Mouse (Mus musculus): ENCODE data around the gene Sgpp2. TPM values are rescaled to one million over a fixed set of nuclear protein-coding genes. Genes with fewer than 3 reads are reported as not detected.

Gene Sgpp2
- polyA plus RNA-seq, 1 experiment from 2014 or later, result 2.6 TPM

- no peaks in the 10 kb centered on the region for H3K4me1 ChIP-seq
- H3K4me3 ChIP-seq, result no peak overlapping the region
- no peaks in the 10 kb centered on the region for H3K9me3 ChIP-seq
- H3K4me2 ChIP-seq (replicated peaks), result no peak overlapping the region
- no peak overlapping the region for H3K9ac ChIP-seq (replicated peaks)
- no peak for ATAC-seq (ENCODE audit: low FRiP score, low read depth)
- 33% methylated on average over 7 of the region's 7 CpGs for WGBS
- H3K36me3 ChIP-seq, result peaks cover 54% of the 10 kb centered on the region
- H3K27ac ChIP-seq (replicated peaks), result no peak overlapping the region
- H3K27me3 ChIP-seq, result no peaks in the 10 kb centered on the region
Measured at GRCm38 (mm10) chr1:78454659-78455058, 144.5 kb downstream of the Sgpp2 start.

Other genes with a start within 250 kb of the Sgpp2 start
- gene Pax3, start 113.2 kb upstream of the Sgpp2 start, polyA plus RNA-seq (2016; fragmentation: Nextera tagmentation; extraction: Ambion mirVana), result 53.6 and 61.9 TPM in 2 replicates
- 123 and 126 TPM in 2 replicates for gene Farsb, start 178.6 kb downstream of the Sgpp2 start, polyA plus RNA-seq (2016; fragmentation: Nextera tagmentation; extraction: Ambion mirVana)
- gene Mogat1, start 200.6 kb downstream of the Sgpp2 start, polyA plus RNA-seq (2016; fragmentation: Nextera tagmentation; extraction: Ambion mirVana), result not detected in 2 replicates
- gene BC035947, start 201.8 kb downstream of the Sgpp2 start, polyA plus RNA-seq (2016; fragmentation: Nextera tagmentation; extraction: Ambion mirVana), result 0.34 and 0.76 TPM in 2 replicates